Mouse (Mus musculus) urinary bladder, postnatal 14 days (tissue): ENCODE results near the gene D630045J12Rik.

Experiments
- DNase-seq: peaks from one replicate; pipeline ENCODE4 v3.0.0; 2021; ENCODE audit warnings: low spot score

D630045J12Rik gene

GRCm38 (mm10) chr6:38253736-38254641, at the start of gene D630045J12Rik:
Gene D630045J12Rik, minus strand, starts transcription at chr6:38254009.
- DNase-seq, result peak; percentile 72

GRCm38 (mm10) chr6:38298761-38299401, 45.1 kb upstream of the D630045J12Rik start, which contains the start of gene Zc3hav1l:
Gene Zc3hav1l, minus strand, starts transcription at chr6:38299259.
- peak; percentile 75 for DNase-seq

- no peak for DNase-seq
These were observed 44.4 kb upstream of the D630045J12Rik start for GRCm38 (mm10) chr6:38298246-38298635.

GRCm38 (mm10) chr6:38297580-38298245, 43.9 kb upstream of the D630045J12Rik start:
- no peak for DNase-seq

GRCm38 (mm10) chr6:38293708-38294107, 39.9 kb upstream of the D630045J12Rik start:
- no peak for DNase-seq

GRCm38 (mm10) chr6:38292871-38293646, 39.2 kb upstream of the D630045J12Rik start:
- DNase-seq, result no peak

- DNase-seq, result no peak
These were observed 30.6 kb upstream of the D630045J12Rik start for GRCm38 (mm10) chr6:38284422-38284821.

- no peak for DNase-seq
These were observed 10.7 kb upstream of the D630045J12Rik start for GRCm38 (mm10) chr6:38264466-38264865.

- DNase-seq, result no peak
These were observed 9.8 kb upstream of the D630045J12Rik start for GRCm38 (mm10) chr6:38263393-38264159.

GRCm38 (mm10) chr6:38261877-38262276, 8.1 kb upstream of the D630045J12Rik start:
- no peak for DNase-seq

GRCm38 (mm10) chr6:38257506-38257905, 3.7 kb upstream of the D630045J12Rik start:
- DNase-seq, result no peak

- DNase-seq, result no peak
These were observed 3.0 kb upstream of the D630045J12Rik start for GRCm38 (mm10) chr6:38256793-38257192.

- no peak for DNase-seq
These were observed 2.0 kb upstream of the D630045J12Rik start for GRCm38 (mm10) chr6:38255794-38256193.

GRCm38 (mm10) chr6:38252766-38253735, 758 bp downstream of the D630045J12Rik start:
- DNase-seq, result no peak

- no peak for DNase-seq
These were observed 1.7 kb downstream of the D630045J12Rik start for GRCm38 (mm10) chr6:38252139-38252538.

- no peak for DNase-seq
These were observed 2.3 kb downstream of the D630045J12Rik start for GRCm38 (mm10) chr6:38251464-38251863.

- DNase-seq, result no peak
These were observed 6.4 kb downstream of the D630045J12Rik start for GRCm38 (mm10) chr6:38247362-38247761.

- DNase-seq, result no peak
These were observed 9.0 kb downstream of the D630045J12Rik start for GRCm38 (mm10) chr6:38244806-38245205.

- no peak for DNase-seq
These were observed 9.6 kb downstream of the D630045J12Rik start for GRCm38 (mm10) chr6:38244167-38244566.

GRCm38 (mm10) chr6:38242833-38243232, 11.0 kb downstream of the D630045J12Rik start:
- DNase-seq, result no peak
